Mouse (Mus musculus): Measurements from ENCODE around the gene Osbpl10. TPM values are rescaled to one million over a fixed set of nuclear protein-coding genes. Genes with fewer than 3 reads are reported as not detected.

Gene Osbpl10
- polyA plus RNA-seq, 1 experiment = 8.3 TPM

GRCm38 (mm10) chr9:115161591-115161990, 183.2 kb downstream of the Osbpl10 start:
- H3K27me3 ChIP-seq (ENCODE audit: control insufficient read depth, insufficient read depth, low read length, poor library complexity, severe bottlenecking) = no peaks in the 10 kb centered on the region
- TF ChIP-seq EP300 (IDR thresholded peaks at IDR 0.05; ENCODE audit: insufficient read depth, low read depth, low read length) = no peak
- TF ChIP-seq CTCF (IDR thresholded peaks at IDR 0.05; ENCODE audit: low read depth, low read length) = no peak
- TF ChIP-seq POLR2A (IDR thresholded peaks at IDR 0.05; ENCODE audit: insufficient read depth, low read length) = no peak
- H3K4me1 ChIP-seq (ENCODE audit: control insufficient read depth, insufficient read depth, low read length) = no peaks in the 10 kb centered on the region
- H3K9me3 ChIP-seq (replicated peaks; ENCODE audit: control insufficient read depth, insufficient read depth, low read length, poor library complexity, severe bottlenecking) = no peaks in the 10 kb centered on the region
- H3K4me3 ChIP-seq (ENCODE audit: low read depth, low read length) = no peak overlapping the region
- no peak overlapping the region for H3K27ac ChIP-seq (ENCODE audit: insufficient read depth, low read length)
- no peaks in the 10 kb centered on the region for H3K36me3 ChIP-seq (ENCODE audit: control insufficient read depth, insufficient read depth, low read length, poor library complexity, severe bottlenecking)
- no peak overlapping the region for H3K9ac ChIP-seq (ENCODE audit: low read depth, poor library complexity, severe bottlenecking)

- Histone ChIP-seq H3K27me3 (ENCODE audit: control insufficient read depth, insufficient read depth, low read length, poor library complexity, severe bottlenecking) (no peaks in the 10 kb centered on the region), H3K9ac (ENCODE audit: low read depth, poor library complexity, severe bottlenecking) (no peak overlapping the region), H3K9me3 (replicated peaks; ENCODE audit: control insufficient read depth, insufficient read depth, low read length, poor library complexity, severe bottlenecking) (no peaks in the 10 kb centered on the region), H3K27ac (ENCODE audit: insufficient read depth, low read length) (no peak overlapping the region), H3K4me1 (ENCODE audit: control insufficient read depth, insufficient read depth, low read length) (no peaks in the 10 kb centered on the region), H3K4me3 (ENCODE audit: low read depth, low read length) (no peak overlapping the region), H3K36me3 (ENCODE audit: control insufficient read depth, insufficient read depth, low read length, poor library complexity, severe bottlenecking) (no peaks in the 10 kb centered on the region)
- TF ChIP-seq CTCF (IDR thresholded peaks at IDR 0.05; ENCODE audit: low read depth, low read length) = peak; percentile 52
- TF ChIP-seq POLR2A (IDR thresholded peaks at IDR 0.05; ENCODE audit: insufficient read depth, low read length) = no peak
- no peak for TF ChIP-seq EP300 (IDR thresholded peaks at IDR 0.05; ENCODE audit: insufficient read depth, low read depth, low read length)
These were observed 184.7 kb downstream of the Osbpl10 start for GRCm38 (mm10) chr9:115163031-115163430.

- no peaks in the 10 kb centered on the region for H3K9me3 ChIP-seq (replicated peaks; ENCODE audit: control insufficient read depth, insufficient read depth, low read length, poor library complexity, severe bottlenecking)
- no peaks in the 10 kb centered on the region for H3K27me3 ChIP-seq (ENCODE audit: control insufficient read depth, insufficient read depth, low read length, poor library complexity, severe bottlenecking)
- no peak overlapping the region for H3K27ac ChIP-seq (ENCODE audit: insufficient read depth, low read length)
- no peak for TF ChIP-seq POLR2A (IDR thresholded peaks at IDR 0.05; ENCODE audit: insufficient read depth, low read length)
- H3K4me3 ChIP-seq (ENCODE audit: low read depth, low read length) = no peak overlapping the region
- H3K4me1 ChIP-seq (ENCODE audit: control insufficient read depth, insufficient read depth, low read length) = no peaks in the 10 kb centered on the region
- no peak overlapping the region for H3K9ac ChIP-seq (ENCODE audit: low read depth, poor library complexity, severe bottlenecking)
- H3K36me3 ChIP-seq (ENCODE audit: control insufficient read depth, insufficient read depth, low read length, poor library complexity, severe bottlenecking) = no peaks in the 10 kb centered on the region
These were observed 185.3 kb downstream of the Osbpl10 start for GRCm38 (mm10) chr9:115163693-115164092.

GRCm38 (mm10) chr9:115164351-115164750, 186.0 kb downstream of the Osbpl10 start:
- Histone ChIP-seq H3K27ac (ENCODE audit: insufficient read depth, low read length) (no peak overlapping the region), H3K9me3 (replicated peaks; ENCODE audit: control insufficient read depth, insufficient read depth, low read length, poor library complexity, severe bottlenecking) (no peaks in the 10 kb centered on the region), H3K36me3 (ENCODE audit: control insufficient read depth, insufficient read depth, low read length, poor library complexity, severe bottlenecking) (no peaks in the 10 kb centered on the region), H3K4me3 (ENCODE audit: low read depth, low read length) (no peak overlapping the region), H3K27me3 (ENCODE audit: control insufficient read depth, insufficient read depth, low read length, poor library complexity, severe bottlenecking) (no peaks in the 10 kb centered on the region), H3K9ac (ENCODE audit: low read depth, poor library complexity, severe bottlenecking) (no peak overlapping the region), H3K4me1 (ENCODE audit: control insufficient read depth, insufficient read depth, low read length) (no peaks in the 10 kb centered on the region)
- TF ChIP-seq CTCF (IDR thresholded peaks at IDR 0.05; ENCODE audit: low read depth, low read length) = no peak
- no peak for TF ChIP-seq POLR2A (IDR thresholded peaks at IDR 0.05; ENCODE audit: insufficient read depth, low read length)
- TF ChIP-seq EP300 (IDR thresholded peaks at IDR 0.05; ENCODE audit: insufficient read depth, low read depth, low read length) = no peak

GRCm38 (mm10) chr9:115165996-115166395, 187.6 kb downstream of the Osbpl10 start:
- H3K4me1 ChIP-seq (ENCODE audit: control insufficient read depth, insufficient read depth, low read length) = no peaks in the 10 kb centered on the region
- no peaks in the 10 kb centered on the region for H3K9me3 ChIP-seq (replicated peaks; ENCODE audit: control insufficient read depth, insufficient read depth, low read length, poor library complexity, severe bottlenecking)
- no peaks in the 10 kb centered on the region for H3K27me3 ChIP-seq (ENCODE audit: control insufficient read depth, insufficient read depth, low read length, poor library complexity, severe bottlenecking)
- no peak overlapping the region for H3K4me3 ChIP-seq (ENCODE audit: low read depth, low read length)
- H3K36me3 ChIP-seq (ENCODE audit: control insufficient read depth, insufficient read depth, low read length, poor library complexity, severe bottlenecking) = no peaks in the 10 kb centered on the region
- no peak for TF ChIP-seq EP300 (IDR thresholded peaks at IDR 0.05; ENCODE audit: insufficient read depth, low read depth, low read length)
- no peak for TF ChIP-seq POLR2A (IDR thresholded peaks at IDR 0.05; ENCODE audit: insufficient read depth, low read length)
- no peak for TF ChIP-seq CTCF (IDR thresholded peaks at IDR 0.05; ENCODE audit: low read depth, low read length)
- H3K9ac ChIP-seq (ENCODE audit: low read depth, poor library complexity, severe bottlenecking) = no peak overlapping the region
- no peak overlapping the region for H3K27ac ChIP-seq (ENCODE audit: insufficient read depth, low read length)

- Histone ChIP-seq H3K27me3 (ENCODE audit: control insufficient read depth, insufficient read depth, low read length, poor library complexity, severe bottlenecking) (no peaks in the 10 kb centered on the region), H3K27ac (ENCODE audit: insufficient read depth, low read length) (peak overlapping the region; percentile 66), H3K9ac (ENCODE audit: low read depth, poor library complexity, severe bottlenecking) (no peak overlapping the region), H3K4me1 (ENCODE audit: control insufficient read depth, insufficient read depth, low read length) (no peaks in the 10 kb centered on the region), H3K9me3 (replicated peaks; ENCODE audit: control insufficient read depth, insufficient read depth, low read length, poor library complexity, severe bottlenecking) (no peaks in the 10 kb centered on the region), H3K36me3 (ENCODE audit: control insufficient read depth, insufficient read depth, low read length, poor library complexity, severe bottlenecking) (no peaks in the 10 kb centered on the region), H3K4me3 (ENCODE audit: low read depth, low read length) (no peak overlapping the region)
- peak; percentile 74 for TF ChIP-seq EP300 (IDR thresholded peaks at IDR 0.05; ENCODE audit: insufficient read depth, low read depth, low read length)
- TF ChIP-seq POLR2A (IDR thresholded peaks at IDR 0.05; ENCODE audit: insufficient read depth, low read length) = no peak
These were observed 191.2 kb downstream of the Osbpl10 start for GRCm38 (mm10) chr9:115169591-115169990.

All from ES-Bruce4 (cell line).